Mouse (Mus musculus) lung, embryonic 14.5 days (tissue): ENCODE results near the gene Gemin4. TPM values are rescaled to one million over a fixed set of nuclear protein-coding genes. Genes with fewer than 3 reads are reported as not detected.

ENCODE experiments used
- ATAC-seq: fragments of 200-750 bp; cut with Nextera tagmentation; 2 replicates; pipeline ENCODE4 v1.8.0; 2017; ENCODE audit warnings: mild to moderate bottlenecking, moderate TSS enrichment, moderate library complexity; ENCODE audit not compliant: insufficient read depth
- DNase-seq: peaks from one replicate; pipeline ENCODE4 v3.0.0-alpha.2; 2015
- H3K27ac ChIP-seq: fragments of 300-500 bp; sonication (generic); 2 replicates; pipeline ENCODE4 v1.5.1; 2014; ENCODE audit warnings: low read depth, mild to moderate bottlenecking, moderate library complexity
- H3K27me3 ChIP-seq: fragments of 300-500 bp; sonication (generic); 2 replicates; pipeline ENCODE4 v1.6.1; 2014; ENCODE audit warnings: low read length, control low read depth; ENCODE audit not compliant: insufficient read depth
- H3K36me3 ChIP-seq: fragments of 300-500 bp; sonication (generic); 2 replicates; pipeline ENCODE4 v1.6.1; 2014; ENCODE audit warnings: control low read depth; ENCODE audit not compliant: insufficient read depth
- H3K4me1 ChIP-seq: fragments of 300-500 bp; sonication (generic); 2 replicates; pipeline ENCODE4 v1.6.1; 2014; ENCODE audit warnings: antibody characterized with exemption, control low read depth; ENCODE audit not compliant: insufficient read depth
- H3K4me2 ChIP-seq: fragments of 300-500 bp; sonication (generic); 2 replicates; pipeline ENCODE4 v1.6.1; 2014; ENCODE audit warnings: mild to moderate bottlenecking
- H3K4me3 ChIP-seq: fragments of 300-500 bp; sonication (generic); 2 replicates; pipeline ENCODE4 v1.5.1; 2014; ENCODE audit warnings: low read depth, low read length
- H3K9ac ChIP-seq: fragments of 300-500 bp; sonication (generic); 2 replicates; pipeline ENCODE4 v1.6.1; 2014
- H3K9me3 ChIP-seq: fragments of 300-500 bp; sonication (generic); 2 replicates; pipeline ENCODE4 v1.6.1; 2016; ENCODE audit warnings: low read depth, low read length, control low read depth
- CTCF ChIP-seq: IDR thresholded peaks from 2 replicates; pipeline ENCODE4 v1.5.1; 2016; ENCODE audit warnings: antibody characterized with exemption, low read depth
- WGBS: fragments of 180-500 bp; shearing (Covaris S2); extraction: QIAGEN DNeasy Blood & Tissue Kit; methylation state at CpG from one replicate; pipeline ENCODE4 v1.1.7; 2014; 5-methylcytosine and 5-hydroxymethylcytosine counted together
- polyA plus RNA-seq: library from polyadenylated mRNA; unstranded; fragments of >200 nt; fragmentation: Nextera tagmentation; extraction: Ambion mirVana; gene quantifications from 2 replicates; pipeline ENCODE4 v1.2.1, GENCODE M21; 2014

Gene Gemin4
- polyA plus RNA-seq, 1 experiment from 2014 or later: 45.8 TPM

DNA sequence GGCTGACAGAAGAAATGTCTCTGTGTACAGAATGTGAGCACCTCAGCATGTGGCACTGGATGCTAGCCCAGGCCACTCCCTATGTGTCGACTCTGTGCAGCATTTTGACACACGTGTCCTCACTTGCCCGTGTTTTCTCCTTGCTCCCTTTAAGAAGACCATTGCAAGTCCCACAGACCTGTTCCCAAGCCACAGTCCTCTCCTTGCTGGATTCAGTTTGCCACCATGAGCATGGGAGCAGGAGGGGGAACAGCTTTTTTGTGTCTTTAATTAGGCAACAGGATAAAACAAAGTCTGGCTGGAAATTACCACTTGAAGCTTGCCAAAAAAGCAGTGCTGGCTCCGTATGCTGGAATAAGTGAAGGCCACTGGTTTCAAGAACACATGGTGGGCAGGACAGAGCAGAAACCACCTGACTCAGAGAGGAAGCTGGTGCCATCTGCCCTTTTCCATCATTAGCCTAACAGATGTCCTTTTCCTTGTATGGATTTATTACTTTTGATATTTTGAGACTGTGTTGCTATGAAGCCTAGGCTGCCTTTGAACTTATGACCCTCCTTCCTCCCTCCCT lies 38.1 kb upstream of the Gemin4 start:
- no peak overlapping the region for H3K4me3 ChIP-seq
- no peak overlapping the region for H3K9ac ChIP-seq
- ATAC-seq (no peak), DNase-seq (no peak)
- TF ChIP-seq CTCF: no peak
- no peaks in the 10 kb centered on the region for H3K27me3 ChIP-seq
- H3K9me3 ChIP-seq: no peaks in the 10 kb centered on the region
- no peak overlapping the region for H3K27ac ChIP-seq
- 60% methylated on average over 4 of the region's 4 CpGs for WGBS
- H3K4me2 ChIP-seq: no peak overlapping the region
- peaks cover 17% of the 10 kb centered on the region for H3K36me3 ChIP-seq
- H3K4me1 ChIP-seq: no peaks in the 10 kb centered on the region

DNA sequence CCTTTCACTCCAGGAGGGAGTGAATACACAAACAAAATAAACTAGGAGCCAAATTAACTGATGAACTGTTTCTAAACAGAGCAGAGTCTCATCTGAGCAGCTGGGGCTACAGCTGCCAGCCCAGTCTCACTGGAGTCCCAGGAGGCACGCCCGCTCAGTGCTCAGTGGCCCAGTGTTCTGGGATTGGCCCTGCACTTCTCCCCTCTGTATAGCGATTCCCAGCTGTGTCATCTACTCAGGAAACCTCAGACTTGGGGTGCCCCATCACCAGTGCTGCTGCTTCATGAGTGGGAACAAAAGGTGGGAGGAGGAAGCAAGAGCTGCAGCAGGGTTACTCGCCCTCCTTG lies 36.4 kb upstream of the Gemin4 start:
- Histone ChIP-seq H3K36me3 (peaks cover 28% of the 10 kb centered on the region), H3K27me3 (no peaks in the 10 kb centered on the region), H3K9me3 (no peaks in the 10 kb centered on the region), H3K4me2 (no peak overlapping the region), H3K4me1 (no peaks in the 10 kb centered on the region), H3K4me3 (no peak overlapping the region), H3K9ac (peak overlapping the region; percentile 6; the same call in 1 of the 2 replicates), H3K27ac (no peak overlapping the region; the same call in 1 of the 2 replicates)
- DNase-seq (peak; percentile 36), ATAC-seq (peak; percentile 55; the same call in 1 of the 2 replicates)
- no peak for TF ChIP-seq CTCF
- 58% methylated on average over 4 of the region's 4 CpGs for WGBS

DNA sequence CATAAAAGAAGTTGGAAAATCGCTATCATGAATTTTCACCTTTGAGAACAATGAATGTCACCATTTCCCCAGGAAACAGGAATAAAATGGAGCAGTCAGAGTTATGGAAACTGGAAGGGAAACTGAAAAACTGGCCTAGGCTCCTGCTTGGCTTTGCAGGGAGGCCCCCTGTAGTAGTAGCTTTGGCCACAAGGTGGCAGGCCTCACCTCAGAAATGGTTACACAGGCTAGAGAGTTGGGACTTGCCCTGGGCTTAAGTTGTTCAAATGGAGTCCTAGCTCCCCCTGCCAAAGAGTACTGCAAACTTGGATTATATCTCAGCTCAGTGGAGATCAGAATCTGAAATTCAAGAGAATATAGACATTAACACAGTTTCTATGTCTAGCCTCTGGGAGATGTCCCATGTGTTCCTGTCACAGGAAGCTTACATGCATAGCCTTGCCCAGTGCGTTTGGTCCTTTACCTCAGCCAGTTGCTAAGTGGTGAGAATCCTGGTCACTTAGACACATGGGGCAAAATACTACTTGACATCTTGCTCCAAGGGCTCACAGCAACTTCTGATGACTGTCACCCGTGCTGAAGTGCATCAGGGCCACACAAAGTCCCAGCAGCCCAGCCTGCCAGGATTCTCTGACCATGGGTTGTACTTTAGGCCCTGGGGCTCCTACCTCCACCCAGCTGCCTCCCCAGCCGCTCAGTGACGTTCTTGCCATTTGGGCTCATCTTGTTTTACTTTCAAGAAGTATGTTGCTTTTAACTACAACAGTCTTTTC lies 35.9 kb upstream of the Gemin4 start:
- no peak overlapping the region for H3K4me2 ChIP-seq
- WGBS: 34% methylated on average over 5 of the region's 5 CpGs

DNA sequence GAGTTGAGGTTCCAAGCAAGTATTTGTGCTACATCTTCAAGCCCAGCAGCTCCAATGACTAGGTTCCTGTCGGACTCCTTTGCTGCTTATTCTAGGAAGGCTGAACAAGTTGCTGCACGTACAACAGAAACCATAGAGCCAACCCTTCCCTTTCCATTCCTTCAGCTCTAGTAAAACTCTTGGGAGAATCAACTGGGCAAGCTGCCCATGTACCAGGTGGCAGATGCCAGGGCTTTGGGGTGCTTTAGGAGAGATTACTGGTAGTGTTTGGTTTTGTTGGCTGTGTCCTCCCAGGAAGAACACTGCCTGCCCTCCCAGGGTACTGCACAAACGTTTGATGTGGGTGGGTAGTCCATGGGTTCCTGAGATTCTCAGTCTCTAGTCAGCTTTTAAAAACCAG lies 34.6 kb upstream of the Gemin4 start:
- no peak for TF ChIP-seq CTCF
- ATAC-seq (no peak), DNase-seq (no peak)
- Histone ChIP-seq H3K9ac (no peak overlapping the region), H3K36me3 (peaks cover 34% of the 10 kb centered on the region), H3K4me2 (no peak overlapping the region), H3K27ac (no peak overlapping the region), H3K27me3 (no peaks in the 10 kb centered on the region), H3K9me3 (no peaks in the 10 kb centered on the region), H3K4me3 (no peak overlapping the region), H3K4me1 (no peaks in the 10 kb centered on the region)
- 48% methylated on average over 3 of the region's 3 CpGs for WGBS

More for the DNA sequence above, 35.9 kb upstream of the Gemin4 start:
- ATAC-seq (peak; percentile 81), DNase-seq (peak; percentile 95)
- H3K27me3 ChIP-seq: no peaks in the 10 kb centered on the region
- no peaks in the 10 kb centered on the region for H3K4me1 ChIP-seq
- no peak overlapping the region for H3K4me3 ChIP-seq
- H3K27ac ChIP-seq: peak overlapping the region; percentile 47; the same call in 1 of the 2 replicates
- H3K36me3 ChIP-seq: peaks cover 34% of the 10 kb centered on the region
- no peak overlapping the region for H3K9ac ChIP-seq
- peak; percentile 91 for TF ChIP-seq CTCF
- no peaks in the 10 kb centered on the region for H3K9me3 ChIP-seq

DNA sequence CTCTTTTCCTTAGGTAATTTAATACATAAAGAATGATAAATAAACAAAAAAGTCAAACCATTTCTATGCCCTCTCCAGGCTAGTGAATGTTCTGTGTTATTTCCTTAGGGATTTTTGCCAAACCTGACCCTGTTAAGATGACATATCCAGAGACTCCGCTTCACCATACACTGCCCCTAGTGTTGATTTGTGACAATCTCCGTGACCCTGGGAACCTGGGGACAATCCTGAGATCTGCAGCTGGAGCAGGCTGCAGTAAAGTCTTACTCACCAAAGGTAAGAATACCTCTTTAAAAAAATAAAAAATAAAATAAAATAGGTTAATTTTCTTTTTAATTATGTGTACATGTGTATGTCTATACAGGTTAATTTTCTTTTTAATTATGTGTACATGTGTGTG lies 29.8 kb upstream of the Gemin4 start:
- no peak overlapping the region for H3K27ac ChIP-seq
- H3K9ac ChIP-seq: no peak overlapping the region
- no peaks in the 10 kb centered on the region for H3K4me1 ChIP-seq
- 48% methylated on average over 2 of the region's 2 CpGs for WGBS
- no peaks in the 10 kb centered on the region for H3K9me3 ChIP-seq
- peaks cover 38% of the 10 kb centered on the region for H3K36me3 ChIP-seq
- ATAC-seq (no peak), DNase-seq (no peak)
- TF ChIP-seq CTCF: peak; percentile 30; the same call in 1 of the 2 replicates
- no peak overlapping the region for H3K4me2 ChIP-seq
- H3K4me3 ChIP-seq: no peak overlapping the region
- H3K27me3 ChIP-seq: no peaks in the 10 kb centered on the region

DNA sequence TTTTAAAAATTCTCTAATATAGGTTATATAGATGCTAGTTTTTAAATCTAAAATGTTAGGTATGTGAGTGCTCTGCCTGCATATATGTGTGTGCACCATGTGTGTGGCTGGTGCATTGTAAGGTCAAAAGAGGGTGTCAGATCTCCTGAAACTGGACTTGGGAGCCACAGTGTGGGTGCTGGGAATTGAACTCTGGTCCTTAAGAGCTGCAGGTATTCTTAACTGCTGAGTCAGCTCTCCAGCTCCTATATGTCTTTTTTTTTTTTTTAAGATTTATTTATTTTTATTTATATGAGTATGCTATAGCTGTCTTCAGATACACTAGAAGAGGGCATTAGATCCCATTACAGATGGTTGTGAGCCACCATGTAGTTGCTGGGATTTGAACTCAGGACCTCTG lies 29.0 kb upstream of the Gemin4 start:
- Histone ChIP-seq H3K27ac (no peak overlapping the region), H3K36me3 (peaks cover 38% of the 10 kb centered on the region), H3K27me3 (no peaks in the 10 kb centered on the region), H3K9me3 (no peaks in the 10 kb centered on the region), H3K9ac (no peak overlapping the region), H3K4me1 (no peaks in the 10 kb centered on the region), H3K4me2 (no peak overlapping the region), H3K4me3 (no peak overlapping the region)
- DNase-seq: no peak
- no peak for ATAC-seq
- TF ChIP-seq CTCF: no peak

DNA sequence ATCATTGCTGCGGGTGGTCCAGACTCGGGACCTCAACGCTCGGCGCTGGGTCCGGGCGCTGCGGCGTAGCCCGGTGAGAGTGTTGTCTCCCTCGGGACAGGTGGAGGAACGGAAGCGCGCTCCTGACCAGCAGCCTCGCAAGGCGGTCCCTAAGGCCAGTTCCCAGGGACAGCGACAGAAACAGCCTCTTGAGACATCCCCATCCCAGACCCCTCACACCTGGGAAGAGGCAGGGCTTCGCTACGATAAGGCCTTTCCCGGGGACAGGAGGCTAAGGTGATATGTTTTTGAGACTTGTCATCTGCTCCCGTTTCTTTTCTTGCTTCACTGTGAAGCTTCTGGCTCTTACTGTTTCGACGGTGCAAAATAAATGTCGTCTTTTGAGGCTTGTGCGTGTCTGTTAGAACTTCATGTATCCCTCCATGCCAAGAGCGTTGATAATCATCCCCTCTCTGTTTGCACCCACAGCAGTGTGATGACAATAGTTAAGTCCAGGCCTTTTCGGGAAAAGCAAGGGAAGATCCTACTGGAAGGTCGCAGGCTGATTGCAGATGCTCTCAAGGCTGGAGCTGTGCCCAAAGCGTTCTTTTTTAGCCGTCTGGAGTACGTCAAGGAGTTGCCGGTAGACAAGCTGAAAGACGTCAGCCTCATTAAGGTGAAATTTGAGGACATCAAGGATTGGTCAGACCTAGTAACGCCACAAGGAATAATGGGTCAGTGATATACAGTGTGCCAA lies 26.5 kb upstream of the Gemin4 start:
- Histone ChIP-seq H3K4me3 (peak overlapping the region; percentile 93), H3K27ac (peak overlapping the region; percentile 37; the same call in 1 of the 2 replicates)
- DNase-seq: no peak

More for the DNA sequence above, 26.5 kb upstream of the Gemin4 start:
- 2% methylated on average over 34 of the region's 34 CpGs for WGBS
- peaks cover 29% of the 10 kb centered on the region for H3K36me3 ChIP-seq
- no peaks in the 10 kb centered on the region for H3K4me1 ChIP-seq
- H3K9me3 ChIP-seq: no peaks in the 10 kb centered on the region
- no peak for TF ChIP-seq CTCF
- peak overlapping the region; percentile 85 for H3K9ac ChIP-seq
- no peaks in the 10 kb centered on the region for H3K27me3 ChIP-seq
- peak; percentile 66; the same call in 1 of the 2 replicates for ATAC-seq
- peak overlapping the region; percentile 85 for H3K4me2 ChIP-seq
